Mouse (Mus musculus): ENCODE measurements at regions not wholly inside any gene's neighbourhood (a gene's known extent, or its start where the extent isn't known, plus 50 kb on each side); places are given as distances from the start of the nearest gene placed in this dataset.

DNA sequence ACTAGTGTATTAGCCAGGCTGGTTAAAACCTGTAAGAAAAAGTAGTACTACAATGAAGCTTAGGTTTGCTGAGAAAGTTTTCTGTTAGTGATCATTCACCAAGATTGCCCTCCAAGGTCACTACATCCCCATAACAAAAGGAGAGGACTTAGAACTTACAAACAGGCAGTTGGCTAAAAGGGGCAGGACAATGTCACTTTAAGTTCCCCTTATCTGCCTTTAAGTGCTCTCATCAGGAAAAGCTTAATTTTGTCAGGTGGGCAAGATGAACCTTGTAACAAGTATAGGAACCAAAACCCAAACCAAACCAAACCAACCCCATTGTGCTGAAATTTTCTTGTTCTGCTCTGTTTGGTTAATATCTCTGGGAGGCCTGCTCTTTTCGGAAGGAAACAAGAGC is 139.9 kb upstream of the Agtr2 start:
- TF ChIP-seq POLR2A (IDR thresholded peaks at IDR 0.05; ENCODE audit: low read depth, low read length) (no peak), CTCF (IDR thresholded peaks at IDR 0.05; ENCODE audit: extremely low read depth, insufficient read depth, insufficient read length, insufficient replicate concordance) (no peak)
